Mouse (Mus musculus) urinary bladder, postnatal 10 days (tissue): ENCODE data around the gene Btbd35f11.
"Not testable (repeated sequence)": the region's sequence is repeated elsewhere in the genome, so short reads cannot be mapped to it uniquely, and the experiment has no call there.

Experiments
- DNase-seq: peaks from one replicate; pipeline ENCODE4 v3.0.0; 2022; ENCODE audit warnings: low spot score

Btbd35f11 gene

DNA sequence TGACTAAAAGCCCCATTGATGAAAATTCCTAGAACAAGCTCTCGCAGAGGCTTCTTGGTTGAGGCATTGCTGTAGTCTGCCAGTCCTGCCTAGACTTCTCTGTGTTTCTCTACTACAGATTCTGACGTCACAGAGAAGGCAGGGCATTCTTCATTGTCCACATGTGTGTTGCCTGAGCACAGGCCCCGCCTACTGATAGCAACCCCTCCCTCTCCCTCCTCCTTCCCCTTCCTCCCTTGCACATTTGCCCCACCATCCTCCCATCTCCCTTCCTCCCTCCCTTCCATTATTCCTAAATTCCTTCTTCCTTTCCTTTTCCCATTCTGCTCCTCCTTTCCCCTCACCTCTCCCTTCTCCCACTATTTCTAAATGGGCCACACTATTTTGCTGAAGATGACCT lies at the start of gene Btbd35f11:
Btbd35f11 (minus strand) TSS at position 101 of the 400 bp plus-strand sequence.
- DNase-seq: not testable (repeated sequence)

DNA sequence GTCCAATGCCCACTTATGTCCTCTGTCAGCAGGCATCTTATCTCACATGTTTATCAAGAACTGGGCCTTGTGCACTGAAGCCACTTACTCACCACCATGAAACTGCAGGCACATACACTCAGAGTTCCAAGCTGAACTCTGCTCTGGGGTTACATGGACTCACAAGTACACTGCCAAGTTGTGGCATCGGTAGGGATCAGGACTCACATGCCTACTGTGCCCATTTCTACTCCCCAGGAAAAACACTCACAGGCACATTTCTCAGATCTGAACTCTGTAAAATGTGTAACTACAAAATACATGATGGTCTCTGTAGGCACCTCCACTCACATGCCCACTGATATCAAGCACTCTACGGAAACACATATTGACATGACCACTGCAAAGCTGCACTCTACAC lies 33.5 kb downstream of the Btbd35f11 start:
- DNase-seq: not testable (repeated sequence)
